Mouse (Mus musculus) urinary bladder, adult 2 months (tissue): ENCODE measurements at regions not wholly inside any gene's neighbourhood (a gene's known extent, or its start where the extent isn't known, plus 50 kb on each side); places are given as distances from the start of the nearest gene placed in this dataset.
"Not testable (repeated sequence)": the region's sequence is repeated elsewhere in the genome, so short reads cannot be mapped to it uniquely, and the experiment has no call there.

Experiments used
- DNase-seq: peaks from one replicate; pipeline ENCODE4 v3.0.0; 2022; ENCODE audit warnings: low spot score

GRCm38 (mm10) chr11:7705312-7705764 is 491.6 kb upstream of the Igfbp3 start:
- DNase-seq: no peak

- DNase-seq: no peak
These were observed 483.9 kb upstream of the Igfbp3 start for GRCm38 (mm10) chr11:7697591-7697990.

GRCm38 (mm10) chr11:7689701-7690100 is 476.0 kb upstream of the Igfbp3 start:
- not testable (repeated sequence) for DNase-seq

GRCm38 (mm10) chr11:7672821-7673220 is 459.1 kb upstream of the Igfbp3 start:
- no peak for DNase-seq

- no peak for DNase-seq
These were observed 416.9 kb upstream of the Igfbp3 start for GRCm38 (mm10) chr11:7630637-7631036.

GRCm38 (mm10) chr11:7625256-7625655 is 411.5 kb upstream of the Igfbp3 start:
- DNase-seq: no peak

- no peak for DNase-seq
These were observed 406.6 kb upstream of the Igfbp3 start for GRCm38 (mm10) chr11:7620320-7620719.

GRCm38 (mm10) chr11:7610752-7611151 is 397.0 kb upstream of the Igfbp3 start:
- no peak for DNase-seq

GRCm38 (mm10) chr11:7609921-7610320 is 396.2 kb upstream of the Igfbp3 start:
- DNase-seq: no peak

GRCm38 (mm10) chr11:7606652-7607051 is 392.9 kb upstream of the Igfbp3 start:
- DNase-seq: no peak

- DNase-seq: no peak
These were observed 378.3 kb upstream of the Igfbp3 start for GRCm38 (mm10) chr11:7592010-7592409.

- no peak for DNase-seq
These were observed 369.6 kb upstream of the Igfbp3 start for GRCm38 (mm10) chr11:7583296-7583695.

GRCm38 (mm10) chr11:7568484-7568883 is 354.8 kb upstream of the Igfbp3 start:
- no peak for DNase-seq

- no peak for DNase-seq
These were observed 348.3 kb upstream of the Igfbp3 start for GRCm38 (mm10) chr11:7562029-7562428.

GRCm38 (mm10) chr11:7561437-7561836 is 347.7 kb upstream of the Igfbp3 start:
- DNase-seq: no peak

GRCm38 (mm10) chr11:7555613-7556274 is 342.0 kb upstream of the Igfbp3 start:
- no peak for DNase-seq

GRCm38 (mm10) chr11:7552154-7552553 is 338.4 kb upstream of the Igfbp3 start:
- DNase-seq: no peak

- DNase-seq: no peak
These were observed 334.1 kb upstream of the Igfbp3 start for GRCm38 (mm10) chr11:7547796-7548195.

GRCm38 (mm10) chr11:7545621-7546020 is 331.9 kb upstream of the Igfbp3 start:
- no peak for DNase-seq

- no peak for DNase-seq
These were observed 320.9 kb upstream of the Igfbp3 start for GRCm38 (mm10) chr11:7534590-7534989.

- DNase-seq: no peak
These were observed 319.6 kb upstream of the Igfbp3 start for GRCm38 (mm10) chr11:7533327-7533726.

- DNase-seq: no peak
These were observed 318.1 kb upstream of the Igfbp3 start for GRCm38 (mm10) chr11:7531847-7532246.

GRCm38 (mm10) chr11:7530482-7531148 is 316.9 kb upstream of the Igfbp3 start:
- no peak for DNase-seq

GRCm38 (mm10) chr11:7519556-7519955 is 305.8 kb upstream of the Igfbp3 start:
- no peak for DNase-seq
